Mouse (Mus musculus) thymus, postnatal 25 days (tissue): ENCODE measurements around the gene Wbp2nl.
"Not testable (repeated sequence)": the region's sequence is repeated elsewhere in the genome, so short reads cannot be mapped to it uniquely, and the experiment has no call there.

ENCODE experiments used
- DNase-seq: peaks from one replicate; pipeline ENCODE4 v3.0.0; 2022

Wbp2nl gene

GRCm38 (mm10) chr15:82350349-82350748 is 51.6 kb downstream of the Wbp2nl start:
- no peak for DNase-seq

GRCm38 (mm10) chr15:82351480-82351879 is 52.7 kb downstream of the Wbp2nl start:
- no peak for DNase-seq

- DNase-seq, result peak; percentile 22
These were observed 54.5 kb downstream of the Wbp2nl start for GRCm38 (mm10) chr15:82353078-82353744.

- DNase-seq, result no peak
These were observed 55.0 kb downstream of the Wbp2nl start for GRCm38 (mm10) chr15:82353745-82354113.

GRCm38 (mm10) chr15:82354126-82354945 is 55.6 kb downstream of the Wbp2nl start, which contains the start of gene Ndufa6:
Ndufa6 (minus strand) TSS chr15:82354322.
- DNase-seq, result peak; percentile 96

GRCm38 (mm10) chr15:82358431-82359260 is 59.9 kb downstream of the Wbp2nl start:
- no peak for DNase-seq

- DNase-seq, result peak; percentile 37
These were observed 62.8 kb downstream of the Wbp2nl start for GRCm38 (mm10) chr15:82361459-82362018.

GRCm38 (mm10) chr15:82362234-82362633 is 63.5 kb downstream of the Wbp2nl start:
- DNase-seq, result no peak

GRCm38 (mm10) chr15:82363801-82364200 is 65.0 kb downstream of the Wbp2nl start:
- DNase-seq, result not testable (repeated sequence)
